Mouse (Mus musculus): Measurements from ENCODE around the gene Grid2. TPM values are rescaled to one million over a fixed set of nuclear protein-coding genes. Genes with fewer than 3 reads are reported as not detected.

The Grid2 gene
- polyA plus RNA-seq, 1 experiment from 2014 or later = 0.76 TPM

- Histone ChIP-seq H3K27me3 (ENCODE audit: control insufficient read depth, insufficient read depth, low read length) (no peaks in the 10 kb centered on the region), H3K4me3 (ENCODE audit: low read depth, low read length) (no peak overlapping the region), H3K36me3 (ENCODE audit: control insufficient read depth, insufficient read depth, low read length) (no peaks in the 10 kb centered on the region), H3K9ac (ENCODE audit: low read depth, low read length) (no peak overlapping the region), H3K4me2 (no peak overlapping the region), H3K27ac (ENCODE audit: low read depth, low read length) (no peak overlapping the region), H3K4me1 (ENCODE audit: control insufficient read depth, insufficient read depth, low read length) (no peaks in the 10 kb centered on the region), H3K9me3 (replicated peaks; ENCODE audit: control insufficient read depth, low read length) (no peaks in the 10 kb centered on the region)
- WGBS (ENCODE audit: insufficient replicate concordance) = 84% methylated on average over 2 of the region's 2 CpGs
- no peak for ATAC-seq (replicated peaks; ENCODE audit: insufficient number of reproducible peaks, low FRiP score, low TSS enrichment)
These were observed 642.5 kb downstream of the Grid2 start for GRCm38 (mm10) chr6:63898171-63898570.

- no peak overlapping the region for H3K27ac ChIP-seq (ENCODE audit: low read depth, low read length)
- 80% methylated on average over 6 of the region's 6 CpGs for WGBS (ENCODE audit: insufficient replicate concordance)
- no peak for ATAC-seq (replicated peaks; ENCODE audit: insufficient number of reproducible peaks, low FRiP score, low TSS enrichment)
- H3K27me3 ChIP-seq (ENCODE audit: control insufficient read depth, insufficient read depth, low read length) = no peaks in the 10 kb centered on the region
- no peak overlapping the region for H3K4me3 ChIP-seq (ENCODE audit: low read depth, low read length)
- H3K9ac ChIP-seq (ENCODE audit: low read depth, low read length) = no peak overlapping the region
- H3K36me3 ChIP-seq (ENCODE audit: control insufficient read depth, insufficient read depth, low read length) = no peaks in the 10 kb centered on the region
- H3K9me3 ChIP-seq (replicated peaks; ENCODE audit: control insufficient read depth, low read length) = no peaks in the 10 kb centered on the region
- no peaks in the 10 kb centered on the region for H3K4me1 ChIP-seq (ENCODE audit: control insufficient read depth, insufficient read depth, low read length)
- no peak overlapping the region for H3K4me2 ChIP-seq
These were observed 661.4 kb downstream of the Grid2 start for GRCm38 (mm10) chr6:63917035-63917570.

GRCm38 (mm10) chr6:63921951-63922350, 666.3 kb downstream of the Grid2 start:
- no peak for ATAC-seq (replicated peaks; ENCODE audit: insufficient number of reproducible peaks, low FRiP score, low TSS enrichment)
- Histone ChIP-seq H3K36me3 (ENCODE audit: control insufficient read depth, insufficient read depth, low read length) (no peaks in the 10 kb centered on the region), H3K27ac (ENCODE audit: low read depth, low read length) (no peak overlapping the region), H3K9me3 (replicated peaks; ENCODE audit: control insufficient read depth, low read length) (no peaks in the 10 kb centered on the region), H3K4me2 (no peak overlapping the region), H3K4me3 (ENCODE audit: low read depth, low read length) (no peak overlapping the region), H3K9ac (ENCODE audit: low read depth, low read length) (no peak overlapping the region), H3K27me3 (ENCODE audit: control insufficient read depth, insufficient read depth, low read length) (no peaks in the 10 kb centered on the region), H3K4me1 (ENCODE audit: control insufficient read depth, insufficient read depth, low read length) (no peaks in the 10 kb centered on the region)
- WGBS (ENCODE audit: insufficient replicate concordance) = 84% methylated on average over 6 of the region's 6 CpGs

- H3K36me3 ChIP-seq (ENCODE audit: control insufficient read depth, insufficient read depth, low read length) = no peaks in the 10 kb centered on the region
- no peaks in the 10 kb centered on the region for H3K9me3 ChIP-seq (replicated peaks; ENCODE audit: control insufficient read depth, low read length)
- no peak overlapping the region for H3K4me2 ChIP-seq
- ATAC-seq (replicated peaks; ENCODE audit: insufficient number of reproducible peaks, low FRiP score, low TSS enrichment) = no peak
- no peaks in the 10 kb centered on the region for H3K27me3 ChIP-seq (ENCODE audit: control insufficient read depth, insufficient read depth, low read length)
- H3K4me1 ChIP-seq (ENCODE audit: control insufficient read depth, insufficient read depth, low read length) = 0 out of 2 replicates have a peak, but pooled peaks cover 7% of the 10 kb centered on the region
- H3K27ac ChIP-seq (ENCODE audit: low read depth, low read length) = no peak overlapping the region
- no peak overlapping the region for H3K9ac ChIP-seq (ENCODE audit: low read depth, low read length)
- no peak overlapping the region for H3K4me3 ChIP-seq (ENCODE audit: low read depth, low read length)
These were observed 675.5 kb downstream of the Grid2 start for GRCm38 (mm10) chr6:63931201-63931600.

GRCm38 (mm10) chr6:63946721-63947120, 691.0 kb downstream of the Grid2 start:
- H3K27me3 ChIP-seq (ENCODE audit: control insufficient read depth, insufficient read depth, low read length) = no peaks in the 10 kb centered on the region
- no peak overlapping the region for H3K4me2 ChIP-seq
- H3K36me3 ChIP-seq (ENCODE audit: control insufficient read depth, insufficient read depth, low read length) = no peaks in the 10 kb centered on the region
- H3K4me1 ChIP-seq (ENCODE audit: control insufficient read depth, insufficient read depth, low read length) = no peaks in the 10 kb centered on the region
- no peak overlapping the region for H3K4me3 ChIP-seq (ENCODE audit: low read depth, low read length)
- no peak overlapping the region for H3K27ac ChIP-seq (ENCODE audit: low read depth, low read length)
- H3K9ac ChIP-seq (ENCODE audit: low read depth, low read length) = no peak overlapping the region
- WGBS (ENCODE audit: insufficient replicate concordance) = 64% methylated on average over 5 of the region's 5 CpGs
- H3K9me3 ChIP-seq (replicated peaks; ENCODE audit: control insufficient read depth, low read length) = no peaks in the 10 kb centered on the region
- no peak for ATAC-seq (replicated peaks; ENCODE audit: insufficient number of reproducible peaks, low FRiP score, low TSS enrichment)

- Histone ChIP-seq H3K4me1 (ENCODE audit: control insufficient read depth, insufficient read depth, low read length) (no peaks in the 10 kb centered on the region), H3K4me2 (no peak overlapping the region), H3K4me3 (ENCODE audit: low read depth, low read length) (no peak overlapping the region), H3K27me3 (ENCODE audit: control insufficient read depth, insufficient read depth, low read length) (no peaks in the 10 kb centered on the region), H3K36me3 (ENCODE audit: control insufficient read depth, insufficient read depth, low read length) (no peaks in the 10 kb centered on the region), H3K9ac (ENCODE audit: low read depth, low read length) (no peak overlapping the region), H3K9me3 (replicated peaks; ENCODE audit: control insufficient read depth, low read length) (no peaks in the 10 kb centered on the region), H3K27ac (ENCODE audit: low read depth, low read length) (no peak overlapping the region)
- ATAC-seq (replicated peaks; ENCODE audit: insufficient number of reproducible peaks, low FRiP score, low TSS enrichment) = no peak
- whole genome bisulfite sequencing (ENCODE audit: insufficient replicate concordance) = 73% methylated on average over 3 of the region's 3 CpGs
These were observed 708.1 kb downstream of the Grid2 start for GRCm38 (mm10) chr6:63963789-63964188.

- Histone ChIP-seq H3K27ac (ENCODE audit: low read depth, low read length) (no peak overlapping the region), H3K9me3 (replicated peaks; ENCODE audit: control insufficient read depth, low read length) (no peaks in the 10 kb centered on the region), H3K4me1 (ENCODE audit: control insufficient read depth, insufficient read depth, low read length) (no peaks in the 10 kb centered on the region), H3K4me3 (ENCODE audit: low read depth, low read length) (no peak overlapping the region), H3K4me2 (no peak overlapping the region), H3K9ac (ENCODE audit: low read depth, low read length) (no peak overlapping the region), H3K27me3 (ENCODE audit: control insufficient read depth, insufficient read depth, low read length) (no peaks in the 10 kb centered on the region), H3K36me3 (ENCODE audit: control insufficient read depth, insufficient read depth, low read length) (no peaks in the 10 kb centered on the region)
- WGBS (ENCODE audit: insufficient replicate concordance) = 81% methylated on average over 6 of the region's 6 CpGs
- no peak for ATAC-seq (replicated peaks; ENCODE audit: insufficient number of reproducible peaks, low FRiP score, low TSS enrichment)
These were observed 708.6 kb downstream of the Grid2 start for GRCm38 (mm10) chr6:63964269-63964668.

GRCm38 (mm10) chr6:63964735-63965134, 709.1 kb downstream of the Grid2 start:
- no peak for ATAC-seq (replicated peaks; ENCODE audit: insufficient number of reproducible peaks, low FRiP score, low TSS enrichment)
- H3K27ac ChIP-seq (ENCODE audit: low read depth, low read length) = no peak overlapping the region
- H3K4me3 ChIP-seq (ENCODE audit: low read depth, low read length) = no peak overlapping the region
- no peaks in the 10 kb centered on the region for H3K27me3 ChIP-seq (ENCODE audit: control insufficient read depth, insufficient read depth, low read length)
- no peak overlapping the region for H3K4me2 ChIP-seq
- no peaks in the 10 kb centered on the region for H3K9me3 ChIP-seq (replicated peaks; ENCODE audit: control insufficient read depth, low read length)
- no peak overlapping the region for H3K9ac ChIP-seq (ENCODE audit: low read depth, low read length)
- 73% methylated on average over 2 of the region's 2 CpGs for WGBS (ENCODE audit: insufficient replicate concordance)
- no peaks in the 10 kb centered on the region for H3K4me1 ChIP-seq (ENCODE audit: control insufficient read depth, insufficient read depth, low read length)
- no peaks in the 10 kb centered on the region for H3K36me3 ChIP-seq (ENCODE audit: control insufficient read depth, insufficient read depth, low read length)

GRCm38 (mm10) chr6:64046084-64046483, 790.4 kb downstream of the Grid2 start:
- no peaks in the 10 kb centered on the region for H3K4me1 ChIP-seq (ENCODE audit: control insufficient read depth, insufficient read depth, low read length)
- no peak overlapping the region for H3K4me2 ChIP-seq
- no peak overlapping the region for H3K9ac ChIP-seq (ENCODE audit: low read depth, low read length)
- no peaks in the 10 kb centered on the region for H3K9me3 ChIP-seq (replicated peaks; ENCODE audit: control insufficient read depth, low read length)
- WGBS (ENCODE audit: insufficient replicate concordance) = 77% methylated on average over 2 of the region's 2 CpGs
- H3K27ac ChIP-seq (ENCODE audit: low read depth, low read length) = no peak overlapping the region
- no peaks in the 10 kb centered on the region for H3K36me3 ChIP-seq (ENCODE audit: control insufficient read depth, insufficient read depth, low read length)
- no peaks in the 10 kb centered on the region for H3K27me3 ChIP-seq (ENCODE audit: control insufficient read depth, insufficient read depth, low read length)
- no peak overlapping the region for H3K4me3 ChIP-seq (ENCODE audit: low read depth, low read length)
- no peak for ATAC-seq (replicated peaks; ENCODE audit: insufficient number of reproducible peaks, low FRiP score, low TSS enrichment)

Data from heart, embryonic 11.5 days (tissue).